Mouse (Mus musculus): Measurements from ENCODE around the gene Trp73.

GRCm38 (mm10) chr4:154019571-154019970 is 120.4 kb downstream of the Trp73 start:
- TF ChIP-seq CTCF (IDR thresholded peaks at IDR 0.05; ENCODE audit: low read depth, low read length) (peak; percentile 84), GATA1 (IDR thresholded peaks at IDR 0.05; ENCODE audit: borderline replicate concordance, low read length) (no peak)
